Mouse (Mus musculus): Measurements from ENCODE around the gene Carm1.

DNA sequence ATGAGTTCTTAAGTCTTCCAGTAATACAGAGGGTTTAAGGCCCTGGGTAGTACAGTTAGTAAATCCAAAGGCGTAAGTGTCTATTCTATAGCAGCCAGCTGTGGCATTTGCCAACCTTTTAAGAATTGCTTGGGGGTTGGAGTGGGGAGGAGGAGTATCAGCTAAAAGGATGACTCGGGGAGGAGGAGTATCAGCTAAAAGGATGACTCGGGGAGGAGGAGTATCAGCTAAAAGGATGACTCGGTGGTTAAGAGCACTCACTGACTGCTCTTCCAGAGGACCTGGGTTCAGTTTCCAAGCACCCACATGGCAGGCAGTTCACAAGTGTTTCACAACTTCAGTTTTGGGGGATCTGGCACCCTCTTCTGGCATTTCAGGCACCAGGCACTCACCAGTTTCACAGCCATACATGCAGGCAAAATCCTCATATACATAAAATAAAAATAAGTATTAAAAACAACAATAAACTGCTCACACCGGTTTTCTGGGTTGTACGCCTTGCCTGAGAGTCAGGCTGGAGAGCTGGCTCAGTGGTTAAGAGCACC, 8.6 kb downstream of the Carm1 start:
- no peak for TF ChIP-seq POLR2A (IDR thresholded peaks at IDR 0.05; ENCODE audit: extremely low read depth, insufficient read depth, low read length)
- no peak for TF ChIP-seq CTCF (IDR thresholded peaks at IDR 0.05; ENCODE audit: extremely low read depth, insufficient read depth, low read length)
